Mouse (Mus musculus) liver, embryonic 16.5 days (tissue): Measurements from ENCODE around the gene Abhd16b. TPM values are rescaled to one million over a fixed set of nuclear protein-coding genes. Genes with fewer than 3 reads are reported as not detected.

Experiments used
- ATAC-seq: fragments of 200-750 bp; cut with Nextera tagmentation; 2 replicates; pipeline ENCODE4 v1.8.0; 2017; ENCODE audit warnings: low read depth, mild to moderate bottlenecking, moderate number of reproducible peaks, moderate library complexity
- H3K27ac ChIP-seq: fragments of 300-500 bp; sonication (generic); 2 replicates; pipeline ENCODE4 v1.5.1; 2014; ENCODE audit warnings: mild to moderate bottlenecking, low read length
- H3K27me3 ChIP-seq: fragments of 300-500 bp; sonication (generic); 2 replicates; pipeline ENCODE4 v1.6.1; 2014; ENCODE audit warnings: low read depth, low read length, mixed read lengths; ENCODE audit not compliant: control insufficient read depth, insufficient read depth
- H3K36me3 ChIP-seq: fragments of 300-500 bp; sonication (generic); 2 replicates; pipeline ENCODE4 v1.6.1; 2014; ENCODE audit warnings: mild to moderate bottlenecking; ENCODE audit not compliant: control insufficient read depth, insufficient read depth
- H3K4me1 ChIP-seq: fragments of 300-500 bp; sonication (generic); 2 replicates; pipeline ENCODE4 v1.6.1; 2014; ENCODE audit warnings: low read depth, low read length, mixed read lengths; ENCODE audit not compliant: control insufficient read depth
- H3K4me2 ChIP-seq: fragments of 300-500 bp; sonication (generic); 2 replicates; pipeline ENCODE4 v1.6.1; 2014; ENCODE audit warnings: low read depth, low read length, mixed read lengths
- H3K4me3 ChIP-seq: fragments of 300-500 bp; sonication (generic); 2 replicates; pipeline ENCODE4 v1.5.1; 2014; ENCODE audit warnings: low read depth, mild to moderate bottlenecking, low read length
- H3K9ac ChIP-seq: fragments of 300-500 bp; sonication (generic); 2 replicates; pipeline ENCODE4 v1.6.1; 2014; ENCODE audit warnings: low read depth, low read length
- H3K9me3 ChIP-seq: fragments of 300-500 bp; sonication (generic); replicated peaks from 2 replicates; pipeline ENCODE4 v1.6.1; 2016; ENCODE audit warnings: low read length; ENCODE audit not compliant: control insufficient read depth
- WGBS: fragments of 180-500 bp; shearing (Covaris S2); extraction: QIAGEN DNeasy Blood & Tissue Kit; methylation state at CpG from one replicate; pipeline ENCODE4 v1.1.7; 2014; ENCODE audit not compliant: insufficient replicate concordance; 5-methylcytosine and 5-hydroxymethylcytosine counted together
- polyA plus RNA-seq: library from polyadenylated mRNA; unstranded; fragments of >200 nt; fragmentation: Nextera tagmentation; extraction: Ambion mirVana; gene quantifications from 2 replicates; pipeline ENCODE4 v1.2.1, GENCODE M21; 2015

Gene Abhd16b
- polyA plus RNA-seq, 1 experiment from 2014 or later, result not detected

- Histone ChIP-seq H3K4me2 (peak overlapping the region; percentile 85), H3K4me3 (peak overlapping the region; percentile 95), H3K9me3 (no peaks in the 10 kb centered on the region), H3K27ac (no peak overlapping the region), H3K9ac (peak overlapping the region; percentile 96), H3K4me1 (peaks cover 31% of the 10 kb centered on the region), H3K27me3 (no peaks in the 10 kb centered on the region), H3K36me3 (peaks cover 10% of the 10 kb centered on the region)
- WGBS, result 32% methylated on average over 10 of the region's 10 CpGs
- no peak for ATAC-seq
Observed at GRCm38 (mm10) chr2:181521491-181521890, 28.5 kb downstream of the Abhd16b start.

- Histone ChIP-seq H3K36me3 (no peaks in the 10 kb centered on the region; the same call in 1 of the 2 replicates), H3K9ac (no peak overlapping the region), H3K4me2 (peak overlapping the region; percentile 85), H3K4me3 (no peak overlapping the region; the same call in 1 of the 2 replicates), H3K27me3 (no peaks in the 10 kb centered on the region), H3K27ac (peak overlapping the region; percentile 10), H3K9me3 (no peaks in the 10 kb centered on the region), H3K4me1 (peaks cover 31% of the 10 kb centered on the region)
- 39% methylated on average over 5 of the region's 5 CpGs for WGBS
- ATAC-seq, result no peak
Observed at GRCm38 (mm10) chr2:181522811-181523210, 29.8 kb downstream of the Abhd16b start.

- no peak overlapping the region for H3K4me2 ChIP-seq
- 72% methylated on average over 5 of the region's 5 CpGs for WGBS
- ATAC-seq, result no peak
- H3K4me3 ChIP-seq, result no peak overlapping the region
- no peaks in the 10 kb centered on the region for H3K27me3 ChIP-seq
- peaks cover 4% of the 10 kb centered on the region; the same call in 1 of the 2 replicates for H3K36me3 ChIP-seq
- peaks cover 22% of the 10 kb centered on the region for H3K4me1 ChIP-seq
- H3K27ac ChIP-seq, result no peak overlapping the region
- H3K9me3 ChIP-seq, result no peaks in the 10 kb centered on the region
- no peak overlapping the region for H3K9ac ChIP-seq
Observed at GRCm38 (mm10) chr2:181525526-181525925, 32.5 kb downstream of the Abhd16b start.

- H3K9me3 ChIP-seq, result no peaks in the 10 kb centered on the region
- no peaks in the 10 kb centered on the region; the same call in 1 of the 2 replicates for H3K4me1 ChIP-seq
- H3K36me3 ChIP-seq, result peaks cover 4% of the 10 kb centered on the region; the same call in 1 of the 2 replicates
- no peaks in the 10 kb centered on the region for H3K27me3 ChIP-seq
- no peak overlapping the region for H3K9ac ChIP-seq
- H3K4me3 ChIP-seq, result no peak overlapping the region
- ATAC-seq, result no peak
- H3K4me2 ChIP-seq, result no peak overlapping the region
- no peak overlapping the region for H3K27ac ChIP-seq
- 76% methylated on average over 1 of the region's 1 CpGs for WGBS
Observed at GRCm38 (mm10) chr2:181529076-181529475, 36.1 kb downstream of the Abhd16b start.

GRCm38 (mm10) chr2:181532589-181532988, 39.6 kb downstream of the Abhd16b start:
- Histone ChIP-seq H3K4me1 (peaks cover 4% of the 10 kb centered on the region), H3K27ac (no peak overlapping the region), H3K36me3 (peaks cover 4% of the 10 kb centered on the region; the same call in 1 of the 2 replicates), H3K9me3 (no peaks in the 10 kb centered on the region), H3K4me3 (no peak overlapping the region), H3K9ac (no peak overlapping the region), H3K27me3 (no peaks in the 10 kb centered on the region), H3K4me2 (no peak overlapping the region)
- ATAC-seq, result no peak
- WGBS, result 78% methylated on average over 3 of the region's 3 CpGs

GRCm38 (mm10) chr2:181536410-181536809, 43.4 kb downstream of the Abhd16b start:
- H3K4me2 ChIP-seq, result 0 out of 2 replicates have a peak overlapping the region, but pooled peaks have one; percentile 2
- H3K36me3 ChIP-seq, result no peaks in the 10 kb centered on the region
- H3K27me3 ChIP-seq, result no peaks in the 10 kb centered on the region
- peak; percentile 65 for ATAC-seq
- H3K27ac ChIP-seq, result peak overlapping the region; percentile 24
- no peaks in the 10 kb centered on the region for H3K9me3 ChIP-seq
- H3K4me3 ChIP-seq, result no peak overlapping the region
- H3K9ac ChIP-seq, result no peak overlapping the region
- 59% methylated on average over 2 of the region's 2 CpGs for WGBS
- H3K4me1 ChIP-seq, result peaks cover 8% of the 10 kb centered on the region

GRCm38 (mm10) chr2:181537444-181538047, 44.5 kb downstream of the Abhd16b start:
- 0 out of 2 replicates have a peak overlapping the region, but pooled peaks have one; percentile 14 for H3K4me2 ChIP-seq
- H3K27me3 ChIP-seq, result no peaks in the 10 kb centered on the region
- 41% methylated on average over 2 of the region's 2 CpGs for WGBS
- H3K9me3 ChIP-seq, result no peaks in the 10 kb centered on the region
- peak overlapping the region; percentile 25; the same call in 1 of the 2 replicates for H3K9ac ChIP-seq
- H3K27ac ChIP-seq, result peak overlapping the region; percentile 36
- H3K4me1 ChIP-seq, result peaks cover 8% of the 10 kb centered on the region
- ATAC-seq, result peak; percentile 60
- no peak overlapping the region for H3K4me3 ChIP-seq
- H3K36me3 ChIP-seq, result no peaks in the 10 kb centered on the region

- no peak overlapping the region for H3K9ac ChIP-seq
- WGBS, result 78% methylated on average over 6 of the region's 6 CpGs
- ATAC-seq, result no peak
- no peaks in the 10 kb centered on the region for H3K9me3 ChIP-seq
- no peak overlapping the region for H3K4me2 ChIP-seq
- H3K36me3 ChIP-seq, result peaks cover 4% of the 10 kb centered on the region; the same call in 1 of the 2 replicates
- H3K27ac ChIP-seq, result no peak overlapping the region
- H3K4me3 ChIP-seq, result no peak overlapping the region
- H3K27me3 ChIP-seq, result no peaks in the 10 kb centered on the region
- peaks cover 15% of the 10 kb centered on the region for H3K4me1 ChIP-seq
Observed at GRCm38 (mm10) chr2:181541761-181542380, 48.9 kb downstream of the Abhd16b start.
